Mouse (Mus musculus) liver, adult 2 months (tissue): Measurements from ENCODE around the gene Rrp1.

Source experiments
- CTCF ChIP-seq: fragments of 200-500 bp; IDR thresholded peaks from 2 replicates; pipeline ENCODE4 v1.5.1; 2011; ENCODE audit warnings: low read depth, low read length, control low read depth
- POLR2A ChIP-seq: fragments of 200-500 bp; IDR thresholded peaks from 2 replicates; pipeline ENCODE4 v1.6.1; 2011; ENCODE audit warnings: low read length, control low read depth; ENCODE audit not compliant: insufficient read depth; ENCODE audit errors: extremely low read depth

DNA sequence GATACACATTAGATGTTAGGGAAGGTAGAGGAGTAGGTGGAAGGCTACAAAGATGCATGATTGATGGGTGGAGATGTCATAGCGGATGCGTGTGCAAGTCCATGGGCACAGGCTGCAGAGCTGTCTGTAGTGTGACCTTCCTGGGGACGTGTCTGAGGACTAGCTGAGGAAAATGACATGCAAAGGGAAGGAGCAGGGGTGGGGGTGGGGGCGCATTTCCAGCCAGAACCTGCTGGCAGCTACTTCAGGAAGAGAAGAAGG is 16.3 kb downstream of the Rrp1 start:
- TF ChIP-seq CTCF: no peak
- no peak for TF ChIP-seq POLR2A
